Mouse (Mus musculus): ENCODE results near the gene Abtb2. TPM values are rescaled to one million over a fixed set of nuclear protein-coding genes. Genes with fewer than 3 reads are reported as not detected.
A peak's percentile ranks its signal among the peaks of the same experiment; 100 is the strongest.

The Abtb2 gene
- polyA plus RNA-seq, 1 experiment: 4.2 TPM

GRCm38 (mm10) chr2:103601126-103601525 lies 35.0 kb downstream of the Abtb2 start:
- 71% methylated on average over 1 of the region's 1 CpGs for WGBS
- H3K4me1 ChIP-seq (ENCODE audit: control insufficient read depth, insufficient read depth, low read length): peaks cover 4% of the 10 kb centered on the region; the same call in 1 of the 2 replicates
- no peak overlapping the region for H3K27ac ChIP-seq (ENCODE audit: control insufficient read depth, insufficient read depth, low read depth, low read length, poor library complexity)
- H3K4me3 ChIP-seq (replicated peaks; ENCODE audit: control insufficient read depth, low read depth, low read length): no peak overlapping the region
- TF ChIP-seq CTCF (IDR thresholded peaks at IDR 0.05; ENCODE audit: control insufficient read depth, insufficient read depth, low read length) (no peak), POLR2A (IDR thresholded peaks at IDR 0.05; ENCODE audit: borderline replicate concordance, control insufficient read depth, low read depth, low read length) (no peak)

GRCm38 (mm10) chr2:103601531-103601930 lies 35.4 kb downstream of the Abtb2 start:
- TF ChIP-seq POLR2A (IDR thresholded peaks at IDR 0.05; ENCODE audit: borderline replicate concordance, control insufficient read depth, low read depth, low read length) (no peak), CTCF (IDR thresholded peaks at IDR 0.05; ENCODE audit: control insufficient read depth, insufficient read depth, low read length) (no peak)
- Histone ChIP-seq H3K4me1 (ENCODE audit: control insufficient read depth, insufficient read depth, low read length) (peaks cover 4% of the 10 kb centered on the region; the same call in 1 of the 2 replicates), H3K4me3 (replicated peaks; ENCODE audit: control insufficient read depth, low read depth, low read length) (no peak overlapping the region), H3K27ac (ENCODE audit: control insufficient read depth, insufficient read depth, low read depth, low read length, poor library complexity) (no peak overlapping the region)
- WGBS: 56% methylated on average over 1 of the region's 1 CpGs

- WGBS: 77% methylated on average over 3 of the region's 3 CpGs
- TF ChIP-seq POLR2A (IDR thresholded peaks at IDR 0.05; ENCODE audit: borderline replicate concordance, control insufficient read depth, low read depth, low read length): no peak
- TF ChIP-seq CTCF (IDR thresholded peaks at IDR 0.05; ENCODE audit: control insufficient read depth, insufficient read depth, low read length): no peak
- no peak overlapping the region for H3K27ac ChIP-seq (ENCODE audit: control insufficient read depth, insufficient read depth, low read depth, low read length, poor library complexity)
- H3K4me3 ChIP-seq (replicated peaks; ENCODE audit: control insufficient read depth, low read depth, low read length): no peak overlapping the region
- peaks cover 10% of the 10 kb centered on the region for H3K4me1 ChIP-seq (ENCODE audit: control insufficient read depth, insufficient read depth, low read length)
Measured at GRCm38 (mm10) chr2:103603209-103603608, 37.1 kb downstream of the Abtb2 start.

DNA sequence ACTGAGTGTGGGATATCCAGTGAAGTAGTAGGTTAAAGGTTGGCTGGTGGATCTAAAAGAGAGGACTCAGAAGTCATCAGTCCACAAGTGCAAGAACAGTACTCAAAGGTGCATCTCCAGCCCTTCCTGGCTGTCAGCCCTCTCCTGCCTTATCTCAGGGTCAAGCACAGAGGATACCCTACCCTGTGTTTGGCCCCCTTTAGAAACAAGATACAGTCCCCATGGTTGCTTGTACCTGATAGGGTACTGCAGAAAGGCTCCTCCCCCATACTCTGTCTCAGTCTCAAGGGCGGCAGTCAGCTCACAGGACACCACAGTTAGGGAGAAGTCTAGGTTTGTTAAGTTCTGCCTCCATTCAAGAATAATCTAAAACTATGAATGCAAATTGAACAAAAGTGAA lies 37.8 kb downstream of the Abtb2 start:
- Histone ChIP-seq H3K27ac (ENCODE audit: control insufficient read depth, insufficient read depth, low read depth, low read length, poor library complexity) (no peak overlapping the region), H3K4me3 (replicated peaks; ENCODE audit: control insufficient read depth, low read depth, low read length) (no peak overlapping the region), H3K4me1 (ENCODE audit: control insufficient read depth, insufficient read depth, low read length) (peaks cover 10% of the 10 kb centered on the region)
- no peak for TF ChIP-seq POLR2A (IDR thresholded peaks at IDR 0.05; ENCODE audit: borderline replicate concordance, control insufficient read depth, low read depth, low read length)
- no peak for TF ChIP-seq CTCF (IDR thresholded peaks at IDR 0.05; ENCODE audit: control insufficient read depth, insufficient read depth, low read length)
- 45% methylated on average over 1 of the region's 1 CpGs for WGBS

GRCm38 (mm10) chr2:103605805-103606498 lies 39.8 kb downstream of the Abtb2 start:
- H3K27ac ChIP-seq (ENCODE audit: control insufficient read depth, insufficient read depth, low read depth, low read length, poor library complexity): peak overlapping the region; percentile 5; the same call in 1 of the 2 replicates

DNA sequence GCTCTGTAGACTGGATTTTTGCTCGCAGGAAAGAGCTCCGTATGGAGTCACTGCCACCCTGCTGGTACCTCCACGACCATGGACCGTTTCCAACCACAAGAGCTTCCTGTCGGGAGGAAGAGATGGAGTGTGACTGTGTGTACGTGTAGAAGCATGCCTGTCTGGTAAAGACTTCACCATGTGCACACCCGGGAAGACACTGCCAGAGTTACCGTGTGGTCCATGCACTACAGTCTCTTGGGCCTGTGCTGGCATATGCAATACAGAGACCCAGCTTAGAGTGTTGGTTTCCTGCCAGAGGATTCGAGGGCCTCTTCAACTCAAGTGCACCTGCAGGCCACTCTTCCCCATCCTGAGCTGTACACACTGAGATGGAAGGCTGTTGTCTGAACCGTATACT lies 41.8 kb downstream of the Abtb2 start:
- H3K4me3 ChIP-seq (replicated peaks; ENCODE audit: control insufficient read depth, low read depth, low read length): no peak overlapping the region
- H3K4me1 ChIP-seq (ENCODE audit: control insufficient read depth, insufficient read depth, low read length): peaks cover 10% of the 10 kb centered on the region
- H3K27ac ChIP-seq (ENCODE audit: control insufficient read depth, insufficient read depth, low read depth, low read length, poor library complexity): no peak overlapping the region
- TF ChIP-seq POLR2A (IDR thresholded peaks at IDR 0.05; ENCODE audit: borderline replicate concordance, control insufficient read depth, low read depth, low read length) (no peak), CTCF (IDR thresholded peaks at IDR 0.05; ENCODE audit: control insufficient read depth, insufficient read depth, low read length) (no peak)
- 53% methylated on average over 10 of the region's 10 CpGs for WGBS

More at GRCm38 (mm10) chr2:103605805-103606498, 39.8 kb downstream of the Abtb2 start:
- no peak for TF ChIP-seq CTCF (IDR thresholded peaks at IDR 0.05; ENCODE audit: control insufficient read depth, insufficient read depth, low read length)
- no peak for TF ChIP-seq POLR2A (IDR thresholded peaks at IDR 0.05; ENCODE audit: borderline replicate concordance, control insufficient read depth, low read depth, low read length)
- WGBS: 17% methylated on average over 4 of the region's 4 CpGs
- Histone ChIP-seq H3K4me3 (replicated peaks; ENCODE audit: control insufficient read depth, low read depth, low read length) (no peak overlapping the region), H3K4me1 (ENCODE audit: control insufficient read depth, insufficient read depth, low read length) (peaks cover 10% of the 10 kb centered on the region)

DNA sequence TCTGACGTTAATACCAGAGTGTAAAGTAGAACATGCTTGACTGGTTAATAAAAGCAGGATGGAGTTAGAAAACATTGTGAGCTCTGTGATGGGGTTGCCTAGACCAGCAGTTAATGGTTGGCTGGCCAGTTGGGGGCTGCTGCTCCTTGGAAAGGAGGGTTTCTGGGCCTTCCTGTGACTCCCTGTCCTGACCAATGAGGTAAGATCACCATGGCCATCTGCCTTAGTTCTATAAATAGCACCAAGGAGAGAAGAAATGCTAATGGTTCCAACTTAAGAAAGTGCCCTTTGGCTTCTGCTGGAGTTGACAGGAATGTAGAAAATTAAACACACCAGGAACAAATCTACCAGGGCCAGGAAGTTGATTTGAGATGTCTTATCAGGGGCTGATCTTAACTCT lies 42.8 kb downstream of the Abtb2 start:
- Histone ChIP-seq H3K4me3 (replicated peaks; ENCODE audit: control insufficient read depth, low read depth, low read length) (no peak overlapping the region), H3K27ac (ENCODE audit: control insufficient read depth, insufficient read depth, low read depth, low read length, poor library complexity) (no peak overlapping the region), H3K4me1 (ENCODE audit: control insufficient read depth, insufficient read depth, low read length) (peaks cover 10% of the 10 kb centered on the region)
- TF ChIP-seq CTCF (IDR thresholded peaks at IDR 0.05; ENCODE audit: control insufficient read depth, insufficient read depth, low read length) (no peak), POLR2A (IDR thresholded peaks at IDR 0.05; ENCODE audit: borderline replicate concordance, control insufficient read depth, low read depth, low read length) (no peak)
- WGBS: 85% methylated on average over 1 of the region's 1 CpGs

- H3K27ac ChIP-seq (ENCODE audit: control insufficient read depth, insufficient read depth, low read depth, low read length, poor library complexity): no peak overlapping the region
- 79% methylated on average over 3 of the region's 3 CpGs for WGBS
- no peak for TF ChIP-seq CTCF (IDR thresholded peaks at IDR 0.05; ENCODE audit: control insufficient read depth, insufficient read depth, low read length)
- TF ChIP-seq POLR2A (IDR thresholded peaks at IDR 0.05; ENCODE audit: borderline replicate concordance, control insufficient read depth, low read depth, low read length): no peak
- no peak overlapping the region for H3K4me3 ChIP-seq (replicated peaks; ENCODE audit: control insufficient read depth, low read depth, low read length)
- H3K4me1 ChIP-seq (ENCODE audit: control insufficient read depth, insufficient read depth, low read length): peaks cover 10% of the 10 kb centered on the region
Measured at GRCm38 (mm10) chr2:103609499-103609898, 43.4 kb downstream of the Abtb2 start.

Data from bone marrow, adult 2 months (tissue).